Mouse (Mus musculus): Measurements from ENCODE around the gene Ehbp1l1. TPM values are rescaled to one million over a fixed set of nuclear protein-coding genes. Genes with fewer than 3 reads are reported as not detected.
A peak's percentile ranks its signal among the peaks of the same experiment; 100 is the strongest.

Ehbp1l1 gene
- polyA plus RNA-seq, 1 experiment from 2014 or later = 28.9 TPM

DNA sequence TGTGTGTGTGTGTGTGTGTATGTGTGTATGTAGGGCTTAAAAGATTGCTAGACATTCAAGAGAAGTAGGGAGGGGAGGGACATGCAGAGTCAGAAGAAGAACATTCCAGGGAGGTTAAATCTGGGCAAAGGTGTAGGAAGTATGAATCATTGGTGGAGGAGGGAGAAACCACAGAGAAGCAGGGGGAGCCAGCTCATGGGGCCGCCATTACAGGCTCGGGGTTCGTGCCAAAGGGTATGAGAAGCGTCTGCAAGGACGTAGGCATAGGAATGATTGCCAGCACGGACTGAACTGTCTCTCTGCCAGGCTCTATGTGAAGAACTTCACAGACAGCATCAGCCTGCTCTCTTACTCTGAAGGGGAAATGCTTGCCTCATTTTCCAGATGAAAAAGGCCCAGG, 23.4 kb upstream of the Ehbp1l1 start:
- H3K9me3 ChIP-seq = no peaks in the 10 kb centered on the region
- WGBS = 61% methylated on average over 6 of the region's 6 CpGs
- H3K36me3 ChIP-seq = peaks cover 61% of the 10 kb centered on the region
- H3K27ac ChIP-seq = no peak overlapping the region
- H3K4me3 ChIP-seq = no peak overlapping the region
- no peak overlapping the region for H3K4me2 ChIP-seq
- peaks cover 30% of the 10 kb centered on the region for H3K27me3 ChIP-seq
- no peak overlapping the region for H3K9ac ChIP-seq
- peaks cover 28% of the 10 kb centered on the region for H3K4me1 ChIP-seq
- no peak for ATAC-seq (ENCODE audit: insufficient number of reproducible peaks, low FRiP score, low TSS enrichment, low read depth)

DNA sequence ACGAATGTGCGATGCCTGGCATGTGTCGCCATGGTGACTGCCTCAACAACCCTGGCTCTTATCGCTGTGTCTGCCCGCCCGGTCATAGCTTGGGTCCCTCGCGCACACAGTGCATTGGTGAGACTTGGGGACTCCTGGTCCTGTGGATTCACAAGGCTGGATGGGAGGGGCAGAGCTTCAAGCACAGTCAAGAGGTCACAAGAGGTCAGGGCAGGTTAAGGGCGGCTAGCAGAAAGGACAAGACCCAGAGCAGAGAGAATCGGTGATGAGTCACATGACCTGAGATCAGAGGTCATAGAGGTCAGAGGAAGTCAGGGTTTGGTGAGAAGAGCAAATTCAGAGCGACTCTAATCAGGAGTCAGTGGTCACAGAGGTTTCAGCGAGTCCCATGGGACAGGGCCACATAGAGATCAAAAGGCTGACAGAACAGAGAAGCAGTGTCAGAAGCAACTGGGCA, 20.8 kb upstream of the Ehbp1l1 start:
- WGBS = 49% methylated on average over 12 of the region's 12 CpGs
- Histone ChIP-seq H3K9me3 (no peaks in the 10 kb centered on the region), H3K4me2 (no peak overlapping the region), H3K9ac (no peak overlapping the region), H3K4me1 (peaks cover 53% of the 10 kb centered on the region), H3K4me3 (no peak overlapping the region), H3K36me3 (peaks cover 38% of the 10 kb centered on the region), H3K27me3 (peaks cover 23% of the 10 kb centered on the region), H3K27ac (no peak overlapping the region)
- ATAC-seq (ENCODE audit: insufficient number of reproducible peaks, low FRiP score, low TSS enrichment, low read depth) = no peak

- H3K27ac ChIP-seq = no peak overlapping the region
- H3K27me3 ChIP-seq = peaks cover 19% of the 10 kb centered on the region
- peak overlapping the region; percentile 23 for H3K4me3 ChIP-seq
- 7% methylated on average over 36 of the region's 36 CpGs for WGBS
- ATAC-seq (ENCODE audit: insufficient number of reproducible peaks, low FRiP score, low TSS enrichment, low read depth) = no peak
- H3K36me3 ChIP-seq = peaks cover 30% of the 10 kb centered on the region
- H3K9ac ChIP-seq = peak overlapping the region; percentile 23; the same call in 1 of the 2 replicates
- H3K9me3 ChIP-seq = no peaks in the 10 kb centered on the region
- peaks cover 52% of the 10 kb centered on the region for H3K4me1 ChIP-seq
- H3K4me2 ChIP-seq = peak overlapping the region; percentile 41
Observed at GRCm38 (mm10) chr19:5745756-5746710, 19.9 kb upstream of the Ehbp1l1 start.

- ATAC-seq (ENCODE audit: insufficient number of reproducible peaks, low FRiP score, low TSS enrichment, low read depth) = no peak
- H3K4me2 ChIP-seq = peak overlapping the region; percentile 86
Observed at GRCm38 (mm10) chr19:5743576-5743975, 17.5 kb upstream of the Ehbp1l1 start.

GRCm38 (mm10) chr19:5742241-5742641, 16.1 kb upstream of the Ehbp1l1 start:
- H3K4me2 ChIP-seq = peak overlapping the region; percentile 86
- H3K4me1 ChIP-seq = peaks cover 67% of the 10 kb centered on the region
- peak overlapping the region; percentile 99 for H3K27ac ChIP-seq
- no peaks in the 10 kb centered on the region for H3K27me3 ChIP-seq
- no peaks in the 10 kb centered on the region for H3K9me3 ChIP-seq
- peak overlapping the region; percentile 89 for H3K9ac ChIP-seq
- WGBS = 1% methylated on average over 32 of the region's 32 CpGs
- no peak for ATAC-seq (ENCODE audit: insufficient number of reproducible peaks, low FRiP score, low TSS enrichment, low read depth)
- peaks cover under 1% of the 10 kb centered on the region; the same call in 1 of the 2 replicates for H3K36me3 ChIP-seq
- H3K4me3 ChIP-seq = peak overlapping the region; percentile 81

More at GRCm38 (mm10) chr19:5743576-5743975, 17.5 kb upstream of the Ehbp1l1 start:
- WGBS = 62% methylated on average over 5 of the region's 5 CpGs
- H3K4me1 ChIP-seq = peaks cover 67% of the 10 kb centered on the region
- no peak overlapping the region for H3K27ac ChIP-seq
- peaks cover 12% of the 10 kb centered on the region for H3K36me3 ChIP-seq
- H3K27me3 ChIP-seq = peaks cover 2% of the 10 kb centered on the region; the same call in 1 of the 2 replicates
- H3K4me3 ChIP-seq = peak overlapping the region; percentile 81
- no peaks in the 10 kb centered on the region for H3K9me3 ChIP-seq
- 0 out of 2 replicates have a peak overlapping the region, but pooled peaks have one; percentile 11 for H3K9ac ChIP-seq

GRCm38 (mm10) chr19:5741641-5742240, 15.6 kb upstream of the Ehbp1l1 start:
- Histone ChIP-seq H3K27ac (peak overlapping the region; percentile 99), H3K36me3 (no peaks in the 10 kb centered on the region; the same call in 1 of the 2 replicates), H3K4me2 (peak overlapping the region; percentile 86), H3K4me3 (peak overlapping the region; percentile 81), H3K4me1 (peaks cover 67% of the 10 kb centered on the region), H3K27me3 (0 out of 2 replicates have a peak, but pooled peaks cover under 1% of the 10 kb centered on the region), H3K9ac (peak overlapping the region; percentile 89), H3K9me3 (no peaks in the 10 kb centered on the region)
- under 1% methylated on average over 55 of the region's 55 CpGs for WGBS
- ATAC-seq (ENCODE audit: insufficient number of reproducible peaks, low FRiP score, low TSS enrichment, low read depth) = peak; percentile 77

DNA sequence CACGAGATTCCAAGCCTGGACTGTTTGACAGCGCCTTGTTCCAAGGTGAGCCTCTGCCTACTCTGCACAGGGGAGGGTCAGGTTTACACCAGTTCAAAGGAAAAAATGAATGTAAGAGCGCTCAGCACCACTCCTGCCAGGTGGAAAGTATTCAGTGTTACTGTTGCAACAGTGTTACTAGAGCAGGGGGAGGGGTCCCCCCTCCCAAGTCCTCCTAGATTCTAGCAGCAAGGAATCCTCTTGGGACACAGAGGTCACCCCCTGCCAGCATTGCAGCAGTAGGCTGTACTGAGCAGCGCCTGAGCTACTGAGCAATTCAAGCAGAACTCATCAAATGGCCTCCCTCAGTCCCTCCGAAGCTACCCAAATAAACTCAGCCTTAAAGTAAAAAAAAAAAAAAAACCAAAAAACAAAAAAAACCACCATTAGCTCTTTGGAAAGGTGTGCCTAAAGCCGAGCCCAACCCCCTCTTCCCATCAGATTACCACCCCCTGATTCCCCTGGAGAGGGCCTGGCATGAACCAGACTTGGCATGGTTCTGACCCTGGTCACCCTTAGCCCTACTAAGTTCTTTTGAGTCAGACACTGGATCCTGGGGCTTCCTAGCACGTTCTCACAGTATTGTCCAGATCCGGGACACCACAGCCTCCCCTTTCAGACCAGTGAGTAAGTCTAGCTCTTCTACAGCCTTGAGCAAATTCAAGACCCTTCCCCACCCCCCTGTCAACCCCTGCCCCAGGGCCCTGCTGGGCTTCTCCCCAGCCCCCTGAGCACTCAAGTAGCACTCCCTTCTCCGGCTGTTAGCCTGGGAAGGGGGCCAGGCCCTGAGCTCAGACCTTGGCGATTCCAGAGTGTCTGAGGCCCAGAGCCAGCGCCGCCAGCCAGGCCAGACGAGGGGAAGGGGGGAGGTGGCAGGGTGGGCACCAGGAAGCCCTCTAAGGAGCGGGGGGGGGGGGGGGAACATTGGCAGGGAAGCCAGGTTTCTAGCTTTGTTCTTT, 14.5 kb upstream of the Ehbp1l1 start, which contains the start of gene Ltbp3:
Gene Ltbp3, plus strand, starts transcription at position 585 of the 998 bp plus-strand sequence.
- ATAC-seq (ENCODE audit: insufficient number of reproducible peaks, low FRiP score, low TSS enrichment, low read depth) = peak; percentile 73

DNA sequence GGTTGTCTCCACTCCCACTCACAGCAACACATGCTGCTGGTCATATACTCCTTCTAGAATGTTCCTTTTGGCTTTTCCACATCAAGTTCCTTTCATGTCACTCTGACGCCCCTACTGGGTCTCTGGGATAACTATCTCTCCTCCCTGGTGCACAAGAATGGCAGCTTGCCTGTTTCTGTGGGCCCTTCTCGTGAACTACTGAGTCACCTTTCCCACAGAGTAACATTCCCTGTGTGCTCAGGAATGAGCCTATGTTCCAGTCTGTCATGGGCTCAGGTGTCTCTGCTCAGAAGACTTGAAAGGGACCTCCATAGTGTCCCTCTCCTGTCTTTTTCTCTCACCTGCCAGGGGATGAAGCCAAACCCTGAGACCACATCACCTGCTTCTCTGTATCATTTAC, 13.3 kb upstream of the Ehbp1l1 start:
- Histone ChIP-seq H3K4me1 (peaks cover 49% of the 10 kb centered on the region), H3K4me3 (no peak overlapping the region), H3K27me3 (0 out of 2 replicates have a peak, but pooled peaks cover 3% of the 10 kb centered on the region), H3K9me3 (no peaks in the 10 kb centered on the region), H3K9ac (no peak overlapping the region), H3K36me3 (no peaks in the 10 kb centered on the region; the same call in 1 of the 2 replicates), H3K4me2 (no peak overlapping the region), H3K27ac (peak overlapping the region; percentile 99; the same call in 1 of the 2 replicates)
- WGBS = 61% methylated on average over 2 of the region's 2 CpGs
- ATAC-seq (ENCODE audit: insufficient number of reproducible peaks, low FRiP score, low TSS enrichment, low read depth) = no peak

More for the DNA sequence above, 14.5 kb upstream of the Ehbp1l1 start, which contains the start of gene Ltbp3:
- WGBS = 22% methylated on average over 14 of the region's 14 CpGs
- H3K9ac ChIP-seq = peak within 1 kb of the TSS; percentile 89
- no peaks in the 10 kb centered on the region; the same call in 1 of the 2 replicates for H3K36me3 ChIP-seq
- no peaks in the 10 kb centered on the region for H3K9me3 ChIP-seq
- peaks cover 61% of the 10 kb centered on the region for H3K4me1 ChIP-seq
- H3K27ac ChIP-seq = peak within 1 kb of the TSS; percentile 99
- H3K4me2 ChIP-seq = peak within 1 kb of the TSS; percentile 86
- H3K4me3 ChIP-seq = peak within 1 kb of the TSS; percentile 81
- 0 out of 2 replicates have a peak, but pooled peaks cover 3% of the 10 kb centered on the region for H3K27me3 ChIP-seq

DNA sequence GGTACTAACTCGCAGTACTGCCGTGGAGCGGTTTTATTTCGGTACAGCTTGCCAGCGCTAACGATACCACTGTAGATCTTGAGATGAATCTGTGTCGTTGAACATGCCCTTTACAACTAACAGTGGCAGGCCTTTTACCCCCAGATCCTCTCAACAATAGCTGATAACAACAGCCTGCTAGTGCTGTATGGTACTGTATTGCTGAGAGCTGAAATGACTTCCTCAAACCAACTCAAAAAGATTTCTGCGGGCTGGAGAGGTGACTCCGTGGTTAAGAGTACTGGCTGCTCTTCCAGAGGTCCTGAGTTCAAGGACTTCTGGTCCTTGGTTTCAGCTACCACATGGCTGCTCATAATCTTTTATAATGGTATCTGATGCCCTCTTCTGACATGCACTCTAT, 8.2 kb upstream of the Ehbp1l1 start:
- WGBS = 78% methylated on average over 9 of the region's 9 CpGs
- no peaks in the 10 kb centered on the region for H3K9me3 ChIP-seq
- no peak overlapping the region for H3K27ac ChIP-seq
- H3K27me3 ChIP-seq = 0 out of 2 replicates have a peak, but pooled peaks cover 3% of the 10 kb centered on the region
- no peaks in the 10 kb centered on the region for H3K36me3 ChIP-seq
- no peak overlapping the region for H3K4me2 ChIP-seq
- H3K4me1 ChIP-seq = peaks cover 25% of the 10 kb centered on the region
- H3K4me3 ChIP-seq = no peak overlapping the region
- no peak for ATAC-seq (ENCODE audit: insufficient number of reproducible peaks, low FRiP score, low TSS enrichment, low read depth)
- no peak overlapping the region for H3K9ac ChIP-seq

DNA sequence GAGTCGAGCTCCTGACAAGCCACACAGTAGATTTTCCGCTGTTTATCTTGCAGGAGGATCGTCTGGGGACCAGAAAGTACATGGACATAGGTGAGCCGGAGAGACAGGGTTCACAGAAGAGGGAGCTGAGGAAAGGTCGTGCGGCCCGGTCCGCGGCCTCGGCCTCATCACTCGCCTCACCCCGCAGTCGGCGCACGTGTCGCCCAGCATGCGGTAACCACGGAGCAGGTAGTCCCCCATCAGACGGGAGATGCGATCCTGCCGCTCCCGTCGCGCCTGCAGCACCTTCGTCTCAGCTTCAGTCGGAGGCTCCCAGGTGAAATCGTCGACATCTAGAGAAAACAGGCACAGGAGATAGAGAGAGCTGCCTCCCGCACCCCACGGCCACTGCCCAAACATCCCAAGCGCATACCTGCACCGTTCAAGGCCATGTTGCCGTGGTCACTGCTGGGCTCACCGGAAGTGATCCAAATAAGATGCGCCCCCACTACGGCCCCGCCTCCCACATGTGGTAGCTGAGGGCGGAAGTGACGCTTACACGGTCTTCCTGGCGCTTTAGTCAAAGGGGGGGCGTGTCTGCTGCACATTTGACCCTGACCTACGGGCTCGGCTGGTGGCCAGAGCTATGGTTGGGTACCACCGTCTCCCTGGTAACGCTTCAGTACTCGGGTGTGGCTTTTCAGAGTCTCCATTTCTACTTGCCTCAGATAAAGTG, 5.3 kb upstream of the Ehbp1l1 start:
- Histone ChIP-seq H3K4me1 (peaks cover 45% of the 10 kb centered on the region), H3K36me3 (no peaks in the 10 kb centered on the region), H3K9me3 (no peaks in the 10 kb centered on the region), H3K4me3 (peak overlapping the region; percentile 63), H3K9ac (peak overlapping the region; percentile 44), H3K4me2 (peak overlapping the region; percentile 85), H3K27ac (peak overlapping the region; percentile 50), H3K27me3 (no peaks in the 10 kb centered on the region)
- ATAC-seq (ENCODE audit: insufficient number of reproducible peaks, low FRiP score, low TSS enrichment, low read depth) = peak; percentile 79
- WGBS = under 1% methylated on average over 47 of the region's 47 CpGs
